Mouse (Mus musculus): ENCODE measurements at regions not wholly inside any gene's neighbourhood (a gene's known extent, or its start where the extent isn't known, plus 50 kb on each side); places are given as distances from the start of the nearest gene placed in this dataset.

DNA sequence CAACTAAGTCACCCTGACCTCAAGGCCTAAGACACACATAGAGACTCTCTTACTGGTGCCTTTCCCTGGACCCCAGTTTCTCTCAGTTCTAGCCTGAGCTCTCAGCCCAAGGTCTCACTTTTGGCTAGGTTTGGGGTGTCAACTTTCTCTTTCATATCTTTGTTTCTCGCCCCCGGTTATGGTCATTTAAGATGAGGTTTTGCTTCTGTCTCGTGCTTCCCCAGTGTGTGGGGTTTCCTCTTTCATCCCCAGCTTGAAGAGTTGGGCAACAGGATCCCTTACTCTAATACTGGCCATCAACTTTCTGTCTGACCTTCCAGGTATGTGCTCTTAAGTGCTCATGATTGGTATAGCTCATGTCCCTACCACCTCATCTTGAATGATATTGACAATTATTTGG, 67.5 kb downstream of the Lmo4 start:
- no peak overlapping the region for H3K4me3 ChIP-seq (ENCODE audit: insufficient read depth in 1 of 2, low read depth in 1 of 2, low read length in 2 of 2, poor library complexity in 1 of 2, severe bottlenecking in 1 of 2)
- no peaks in the 10 kb centered on the region for H3K9me3 ChIP-seq (ENCODE audit: control insufficient read depth, insufficient read depth, low read depth, low read length)
- H3K36me3 ChIP-seq (ENCODE audit: control insufficient read depth, insufficient read depth, low read length, poor library complexity, severe bottlenecking): no peaks in the 10 kb centered on the region
- TF ChIP-seq CHD2 (IDR thresholded peaks at IDR 0.05; ENCODE audit: low read depth, low read length) (no peak), ZC3H11A (IDR thresholded peaks at IDR 0.05; ENCODE audit: borderline replicate concordance, low read depth, low read length) (no peak)
- DNase-seq (ENCODE audit: low read depth, low spot score): no peak
- H3K27ac ChIP-seq (ENCODE audit: insufficient read depth, low read depth, low read length, poor library complexity, severe bottlenecking): no peak overlapping the region
- no peak overlapping the region for H3K9ac ChIP-seq (ENCODE audit: insufficient read depth, low read depth, low read length, poor library complexity, severe bottlenecking)
- H3K4me1 ChIP-seq (ENCODE audit: control insufficient read depth in 2 of 2, insufficient read depth in 2 of 2, low read length in 2 of 2, poor library complexity in 1 of 2): no peaks in the 10 kb centered on the region
- in situ Hi-C loops (cut with MboI; ENCODE audit: low sequenced_read_pairs in 2 of 2, unreplicated experiment in 2 of 2): no loop called here

DNA sequence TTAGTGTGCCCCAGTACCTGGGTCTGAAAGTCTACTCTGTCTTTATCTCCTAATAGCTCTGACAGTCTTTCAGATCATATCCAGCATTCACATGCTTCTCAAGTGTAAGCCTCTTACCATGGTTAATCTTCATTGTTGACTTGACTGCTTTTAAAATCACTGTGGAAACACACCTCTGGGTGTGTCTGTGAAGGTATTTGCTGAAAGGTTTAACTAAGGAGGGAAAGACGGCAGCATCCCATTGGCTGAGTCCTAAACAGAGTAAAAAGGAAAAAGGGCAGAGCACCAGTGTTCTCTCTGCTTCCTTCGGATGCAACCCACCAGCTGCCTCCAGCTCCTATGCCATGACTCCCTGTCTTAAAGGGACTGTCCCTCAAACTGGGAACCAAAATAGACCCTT, 68.6 kb downstream of the Lmo4 start:
- in situ Hi-C loops (cut with MboI; ENCODE audit: low sequenced_read_pairs in 2 of 2, unreplicated experiment in 2 of 2): no loop called here
- no peaks in the 10 kb centered on the region for H3K9me3 ChIP-seq (ENCODE audit: control insufficient read depth, insufficient read depth, low read depth, low read length)
- DNase-seq (ENCODE audit: low read depth, low spot score): no peak
- no peaks in the 10 kb centered on the region for H3K4me1 ChIP-seq (ENCODE audit: control insufficient read depth in 2 of 2, insufficient read depth in 2 of 2, low read length in 2 of 2, poor library complexity in 1 of 2)
- H3K4me3 ChIP-seq (ENCODE audit: insufficient read depth in 1 of 2, low read depth in 1 of 2, low read length in 2 of 2, poor library complexity in 1 of 2, severe bottlenecking in 1 of 2): no peak overlapping the region
- H3K36me3 ChIP-seq (ENCODE audit: control insufficient read depth, insufficient read depth, low read length, poor library complexity, severe bottlenecking): no peaks in the 10 kb centered on the region
- H3K9ac ChIP-seq (ENCODE audit: insufficient read depth, low read depth, low read length, poor library complexity, severe bottlenecking): no peak overlapping the region
- H3K27ac ChIP-seq (ENCODE audit: insufficient read depth, low read depth, low read length, poor library complexity, severe bottlenecking): no peak overlapping the region
- TF ChIP-seq ZNF384 (IDR thresholded peaks at IDR 0.05; ENCODE audit: low read depth, low read length): no peak
- TF ChIP-seq MAFK (IDR thresholded peaks at IDR 0.05; ENCODE audit: insufficient read depth, low read depth, low read length): no peak
- no peak for TF ChIP-seq CHD2 (IDR thresholded peaks at IDR 0.05; ENCODE audit: low read depth, low read length)
- TF ChIP-seq HCFC1 (IDR thresholded peaks at IDR 0.05; ENCODE audit: borderline replicate concordance, insufficient read depth, low read length): no peak
- TF ChIP-seq ZC3H11A (IDR thresholded peaks at IDR 0.05; ENCODE audit: borderline replicate concordance, low read depth, low read length): no peak

DNA sequence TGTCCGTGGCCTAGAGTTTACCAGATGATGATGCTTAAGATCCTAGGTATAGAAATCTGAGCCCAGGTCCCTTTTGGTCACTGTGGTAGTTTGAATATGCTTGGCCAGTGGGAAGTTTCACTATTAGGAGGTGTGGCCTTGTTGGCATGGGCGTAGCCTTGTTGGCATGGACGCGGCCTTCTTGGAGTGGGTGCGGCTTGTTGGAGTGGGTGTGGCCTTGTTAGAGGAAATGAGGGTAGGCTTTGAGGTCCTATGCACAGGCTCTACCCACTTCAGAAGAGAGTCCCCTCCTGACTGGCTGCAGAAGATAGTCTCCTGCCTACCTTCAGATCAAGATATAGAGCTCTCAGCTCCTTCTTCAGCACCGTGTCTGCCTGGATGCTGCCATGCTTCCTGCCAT, 69.4 kb downstream of the Lmo4 start:
- Histone ChIP-seq H3K9ac (ENCODE audit: insufficient read depth, low read depth, low read length, poor library complexity, severe bottlenecking) (no peak overlapping the region), H3K36me3 (ENCODE audit: control insufficient read depth, insufficient read depth, low read length, poor library complexity, severe bottlenecking) (no peaks in the 10 kb centered on the region), H3K27ac (ENCODE audit: insufficient read depth, low read depth, low read length, poor library complexity, severe bottlenecking) (no peak overlapping the region), H3K4me1 (ENCODE audit: control insufficient read depth in 2 of 2, insufficient read depth in 2 of 2, low read length in 2 of 2, poor library complexity in 1 of 2) (no peaks in the 10 kb centered on the region), H3K4me3 (ENCODE audit: insufficient read depth in 1 of 2, low read depth in 1 of 2, low read length in 2 of 2, poor library complexity in 1 of 2, severe bottlenecking in 1 of 2) (no peak overlapping the region), H3K9me3 (ENCODE audit: control insufficient read depth, insufficient read depth, low read depth, low read length) (no peaks in the 10 kb centered on the region)
- in situ Hi-C loops (cut with MboI; ENCODE audit: low sequenced_read_pairs in 2 of 2, unreplicated experiment in 2 of 2): no loop called here
- no peak for DNase-seq (ENCODE audit: low read depth, low spot score)
- TF ChIP-seq ZNF384 (IDR thresholded peaks at IDR 0.05; ENCODE audit: low read depth, low read length) (no peak), HCFC1 (IDR thresholded peaks at IDR 0.05; ENCODE audit: borderline replicate concordance, insufficient read depth, low read length) (no peak), ZC3H11A (IDR thresholded peaks at IDR 0.05; ENCODE audit: borderline replicate concordance, low read depth, low read length) (no peak), MAFK (IDR thresholded peaks at IDR 0.05; ENCODE audit: insufficient read depth, low read depth, low read length) (no peak), CHD2 (IDR thresholded peaks at IDR 0.05; ENCODE audit: low read depth, low read length) (no peak)

DNA sequence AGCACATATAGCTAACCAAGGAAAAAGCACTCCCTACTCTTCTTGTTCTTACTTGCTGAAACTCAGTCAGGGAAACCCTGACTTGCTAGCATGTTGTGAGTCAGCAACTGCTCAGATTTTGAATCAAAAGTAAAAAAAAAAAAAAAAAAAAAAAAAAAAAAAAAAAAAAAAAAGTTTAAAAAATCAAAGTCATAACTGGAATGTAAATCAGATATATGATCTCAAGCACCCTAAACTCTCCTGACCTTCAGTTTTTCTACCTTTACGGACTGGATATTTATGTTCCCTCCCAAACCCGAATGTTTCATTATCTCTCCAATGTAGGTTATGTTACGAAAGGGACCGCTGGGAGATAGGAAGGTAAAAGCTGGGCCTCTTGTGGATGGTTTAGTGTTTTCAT, 77.0 kb downstream of the Lmo4 start:
- Histone ChIP-seq H3K9me3 (ENCODE audit: control insufficient read depth, insufficient read depth, low read depth, low read length) (no peaks in the 10 kb centered on the region), H3K4me1 (ENCODE audit: control insufficient read depth in 2 of 2, insufficient read depth in 2 of 2, low read length in 2 of 2, poor library complexity in 1 of 2) (no peaks in the 10 kb centered on the region)

DNA sequence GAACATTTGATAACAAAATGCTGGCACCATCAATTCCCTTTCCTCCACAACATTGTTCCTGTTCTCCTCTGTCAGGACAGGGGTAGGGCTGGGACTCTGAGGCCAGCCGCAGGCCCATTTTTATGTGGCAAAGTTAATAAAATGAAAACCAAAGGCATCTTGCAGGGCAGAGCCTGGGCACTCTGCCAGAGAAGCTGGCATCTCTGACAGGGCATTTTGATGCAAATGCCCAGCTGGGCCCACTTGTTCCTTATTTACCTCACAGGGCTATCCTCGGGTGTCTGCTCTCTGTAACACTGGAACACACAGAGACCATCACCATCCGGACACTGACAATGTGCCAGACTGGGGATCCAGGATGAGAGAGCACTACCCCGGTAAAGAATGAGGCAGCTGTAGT, 80.7 kb downstream of the Lmo4 start:
- TF ChIP-seq ZC3H11A (IDR thresholded peaks at IDR 0.05; ENCODE audit: borderline replicate concordance, low read depth, low read length) (no peak), MAFK (IDR thresholded peaks at IDR 0.05; ENCODE audit: insufficient read depth, low read depth, low read length) (no peak), CHD2 (IDR thresholded peaks at IDR 0.05; ENCODE audit: low read depth, low read length) (no peak), ZNF384 (IDR thresholded peaks at IDR 0.05; ENCODE audit: low read depth, low read length) (no peak), HCFC1 (IDR thresholded peaks at IDR 0.05; ENCODE audit: borderline replicate concordance, insufficient read depth, low read length) (no peak)
- Histone ChIP-seq H3K27ac (ENCODE audit: insufficient read depth, low read depth, low read length, poor library complexity, severe bottlenecking) (no peak overlapping the region), H3K4me3 (ENCODE audit: insufficient read depth in 1 of 2, low read depth in 1 of 2, low read length in 2 of 2, poor library complexity in 1 of 2, severe bottlenecking in 1 of 2) (no peak overlapping the region), H3K9me3 (ENCODE audit: control insufficient read depth, insufficient read depth, low read depth, low read length) (no peaks in the 10 kb centered on the region), H3K36me3 (ENCODE audit: control insufficient read depth, insufficient read depth, low read length, poor library complexity, severe bottlenecking) (no peaks in the 10 kb centered on the region), H3K4me1 (ENCODE audit: control insufficient read depth in 2 of 2, insufficient read depth in 2 of 2, low read length in 2 of 2, poor library complexity in 1 of 2) (no peaks in the 10 kb centered on the region), H3K9ac (ENCODE audit: insufficient read depth, low read depth, low read length, poor library complexity, severe bottlenecking) (no peak overlapping the region)
- DNase-seq (ENCODE audit: low read depth, low spot score): no peak
- in situ Hi-C loops (cut with MboI; ENCODE audit: low sequenced_read_pairs in 2 of 2, unreplicated experiment in 2 of 2): no loop called here

More for the DNA sequence above, 77.0 kb downstream of the Lmo4 start:
- in situ Hi-C loops (cut with MboI; ENCODE audit: low sequenced_read_pairs in 2 of 2, unreplicated experiment in 2 of 2): no loop called here
- no peak for DNase-seq (ENCODE audit: low read depth, low spot score)
- no peak overlapping the region for H3K27ac ChIP-seq (ENCODE audit: insufficient read depth, low read depth, low read length, poor library complexity, severe bottlenecking)
- no peak for TF ChIP-seq ZC3H11A (IDR thresholded peaks at IDR 0.05; ENCODE audit: borderline replicate concordance, low read depth, low read length)
- TF ChIP-seq MAFK (IDR thresholded peaks at IDR 0.05; ENCODE audit: insufficient read depth, low read depth, low read length): no peak
- TF ChIP-seq HCFC1 (IDR thresholded peaks at IDR 0.05; ENCODE audit: borderline replicate concordance, insufficient read depth, low read length): no peak
- no peak for TF ChIP-seq CHD2 (IDR thresholded peaks at IDR 0.05; ENCODE audit: low read depth, low read length)
- no peak for TF ChIP-seq ZNF384 (IDR thresholded peaks at IDR 0.05; ENCODE audit: low read depth, low read length)
- H3K36me3 ChIP-seq (ENCODE audit: control insufficient read depth, insufficient read depth, low read length, poor library complexity, severe bottlenecking): no peaks in the 10 kb centered on the region
- H3K9ac ChIP-seq (ENCODE audit: insufficient read depth, low read depth, low read length, poor library complexity, severe bottlenecking): no peak overlapping the region
- H3K4me3 ChIP-seq (ENCODE audit: insufficient read depth in 1 of 2, low read depth in 1 of 2, low read length in 2 of 2, poor library complexity in 1 of 2, severe bottlenecking in 1 of 2): no peak overlapping the region
